Mouse (Mus musculus) fibroblast of lung, adult 2 months (primary cell): ENCODE data around the gene Rad23a.

Source experiments
- DNase-seq: peaks from one replicate; pipeline ENCODE4 v3.0.0-alpha.2; 2011; ENCODE audit warnings: low read depth

The Rad23a gene

DNA sequence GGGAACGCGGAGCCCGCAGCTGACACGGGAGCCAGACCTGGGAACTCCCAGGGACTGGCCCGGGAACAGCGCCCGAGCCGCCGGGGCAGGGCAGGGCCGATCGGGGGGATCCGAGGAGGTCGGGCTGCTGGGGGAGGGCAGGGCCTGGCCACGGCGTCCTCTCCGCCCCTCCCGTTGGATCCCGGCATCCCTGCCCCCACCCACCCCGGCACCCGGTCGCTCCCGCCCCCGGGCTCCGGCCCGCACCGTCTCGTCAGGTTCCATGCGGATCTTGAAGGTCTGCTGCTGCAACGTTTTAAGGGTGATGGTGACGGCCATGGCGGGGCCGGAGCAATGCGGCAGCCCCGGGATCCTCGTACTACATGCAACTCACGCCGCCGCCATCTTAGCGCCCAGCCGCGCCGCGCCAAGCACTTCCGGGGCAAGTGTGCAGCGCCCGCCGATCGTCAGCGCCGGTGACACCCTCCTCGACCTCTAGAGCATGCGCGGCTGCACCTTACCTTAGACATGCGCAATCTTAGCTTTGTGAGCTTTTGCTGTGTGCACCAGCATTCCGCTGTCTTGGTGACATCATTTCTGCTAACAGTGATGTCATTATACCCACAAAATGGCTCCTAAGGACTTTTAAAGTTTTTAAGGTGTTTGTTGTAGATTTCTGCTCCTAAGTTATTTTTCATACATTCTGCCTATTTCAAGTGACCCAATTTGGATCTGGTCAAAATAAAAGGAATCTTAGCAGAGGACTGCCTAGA, at the start of gene Rad23a:
TSS of gene Rad23a (minus strand) at position 418 of the 752 bp plus-strand sequence.
- DNase-seq, result peak; percentile 90

DNA sequence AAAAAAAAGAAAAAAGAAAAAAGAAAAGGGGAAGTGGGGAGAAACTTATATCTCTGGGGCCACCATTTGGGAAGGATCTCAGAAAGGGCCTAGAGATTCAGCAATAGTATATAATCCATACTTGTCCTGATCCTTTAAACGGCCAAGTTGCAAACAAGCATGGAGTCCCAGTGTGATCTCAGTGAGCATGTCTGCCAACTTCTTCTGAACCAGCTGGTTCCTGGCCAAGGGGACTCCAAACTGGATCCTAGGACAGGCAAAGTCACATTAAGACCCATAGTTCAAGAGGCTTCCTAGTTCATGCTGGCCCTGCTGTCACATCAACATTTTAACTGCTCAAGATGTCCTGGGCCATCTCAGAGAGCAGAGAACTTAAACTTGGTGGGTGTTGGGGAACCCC, 48.7 kb upstream of the Rad23a start:
- no peak for DNase-seq

DNA sequence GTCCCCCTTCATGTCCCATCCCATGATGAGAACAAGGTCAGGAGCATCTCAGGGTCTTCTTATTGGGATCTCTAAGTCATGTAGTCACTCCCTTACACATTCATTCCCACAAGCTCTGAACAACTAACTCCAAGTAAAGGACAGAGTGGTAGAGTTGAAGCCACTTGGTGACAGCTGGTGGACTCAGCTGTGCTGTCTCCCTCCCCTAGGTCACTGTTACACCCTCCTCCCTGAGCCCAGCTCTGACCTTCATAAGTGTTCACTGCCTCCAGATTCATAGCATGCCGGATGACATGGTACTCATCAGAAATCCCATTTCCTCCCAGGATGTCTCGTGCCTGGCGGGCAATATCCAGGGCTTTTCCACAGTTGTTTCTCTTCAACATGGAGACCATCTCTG, 47.8 kb upstream of the Rad23a start:
- DNase-seq, result no peak

DNA sequence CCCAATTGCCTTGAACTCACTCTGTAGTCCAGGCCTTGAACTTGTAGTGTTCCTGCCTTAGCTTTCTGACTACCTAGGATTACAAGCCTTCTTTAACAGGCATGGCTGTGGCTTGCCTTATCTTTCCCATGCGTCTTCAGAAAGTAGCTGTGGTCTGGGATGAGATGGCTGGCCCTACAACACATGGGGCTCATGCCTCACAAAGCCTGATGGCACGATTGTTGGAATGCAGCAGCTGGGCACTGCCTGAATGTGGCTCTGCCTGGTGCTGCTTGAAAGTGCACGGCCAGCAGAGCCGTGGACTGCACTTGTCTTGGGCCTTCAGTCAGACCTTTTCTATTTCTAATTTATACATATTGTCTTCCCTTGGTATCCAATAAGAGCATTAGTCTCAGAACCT, 44.3 kb upstream of the Rad23a start:
- no peak for DNase-seq

DNA sequence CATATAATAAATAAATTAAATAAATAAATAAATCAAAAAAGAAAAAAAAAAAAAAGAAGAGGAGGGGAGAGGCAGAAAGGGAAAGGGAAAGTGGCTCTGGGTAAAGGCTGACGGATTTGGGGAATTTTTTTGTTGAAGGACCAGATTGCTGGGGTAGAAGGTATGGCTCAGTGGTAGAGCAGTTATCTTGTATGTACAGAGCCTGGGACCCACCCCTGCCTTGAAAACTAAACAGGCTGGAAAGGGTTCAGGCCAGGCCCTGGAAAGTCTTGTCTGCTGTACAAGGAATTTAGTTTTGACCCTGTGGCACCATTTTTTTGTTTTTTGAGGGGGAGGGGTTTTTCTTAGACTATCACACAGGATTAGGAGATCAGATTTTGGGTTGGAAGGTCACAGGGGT, 38.5 kb upstream of the Rad23a start:
- no peak for DNase-seq

DNA sequence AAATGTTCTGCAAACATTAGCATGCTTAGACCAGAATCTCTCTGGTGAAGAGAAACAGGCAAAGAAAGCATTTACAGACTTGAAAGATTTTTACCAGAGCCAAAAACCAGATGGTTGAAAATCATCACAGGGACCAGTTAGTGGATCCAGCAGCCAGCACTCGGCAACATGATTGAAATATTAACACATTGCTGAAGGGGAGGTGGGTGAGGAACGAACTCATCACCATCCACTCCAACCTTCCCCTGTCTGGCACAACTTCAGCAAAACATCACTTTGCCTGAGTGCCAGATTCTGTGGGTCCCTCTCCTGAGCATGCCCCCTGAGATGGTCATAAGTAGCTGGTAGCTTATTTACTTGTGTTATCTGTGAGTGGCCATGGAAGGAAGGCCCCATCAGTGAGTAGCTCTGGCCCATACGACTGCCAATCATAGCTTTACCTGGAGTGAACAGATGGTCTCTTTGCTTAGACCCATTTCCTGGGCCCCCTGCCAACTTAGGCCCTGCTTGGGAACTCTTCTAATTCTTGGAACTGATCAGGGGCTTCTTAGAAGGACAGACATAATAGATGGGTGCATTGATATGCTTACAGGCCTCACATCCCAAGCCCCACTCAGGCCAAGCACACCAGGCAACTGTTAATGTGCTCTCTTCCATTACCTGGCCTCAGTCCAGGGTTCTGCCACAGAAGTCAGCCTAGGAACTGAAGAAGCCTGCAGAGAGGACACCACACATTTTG, 37.0 kb upstream of the Rad23a start:
- no peak for DNase-seq

DNA sequence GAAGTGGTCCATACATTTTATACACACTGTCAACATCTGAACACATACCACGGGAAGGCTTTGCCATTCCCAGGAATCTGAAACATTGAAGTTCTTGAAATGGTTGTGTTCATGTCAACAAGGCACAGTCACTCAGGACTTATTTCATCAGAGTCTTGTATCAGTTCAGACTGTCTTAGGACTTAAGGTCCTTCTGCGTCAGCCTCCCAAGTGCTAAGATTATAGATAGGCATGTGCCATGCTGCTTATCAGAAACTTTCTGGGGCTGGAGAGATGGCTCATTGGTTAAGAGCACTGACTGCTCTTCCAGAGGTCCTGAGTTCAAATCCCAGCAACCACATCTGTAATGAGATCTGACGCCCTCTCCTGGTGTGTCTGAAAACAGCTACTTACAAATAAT, 33.9 kb upstream of the Rad23a start:
- no peak for DNase-seq

DNA sequence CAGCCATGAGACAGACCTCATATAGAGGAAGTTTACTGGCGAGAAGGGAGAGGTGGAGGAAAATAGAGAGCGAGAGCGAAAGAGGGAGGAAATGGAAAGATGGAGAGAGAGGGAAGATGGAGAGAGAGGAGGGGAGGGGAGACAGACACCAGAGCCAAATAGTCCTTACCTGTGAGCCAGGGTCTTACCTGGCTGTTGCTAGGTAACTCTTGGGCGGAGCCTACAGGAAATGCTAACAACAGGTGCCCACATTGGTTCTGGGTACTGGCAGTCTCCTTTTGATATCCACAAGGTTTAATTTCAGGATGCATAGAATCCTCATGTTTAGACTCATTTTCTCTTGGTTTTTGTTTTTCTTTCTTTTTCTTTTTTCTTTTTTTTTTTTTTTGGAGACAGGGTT, 32.6 kb upstream of the Rad23a start:
- no peak for DNase-seq

DNA sequence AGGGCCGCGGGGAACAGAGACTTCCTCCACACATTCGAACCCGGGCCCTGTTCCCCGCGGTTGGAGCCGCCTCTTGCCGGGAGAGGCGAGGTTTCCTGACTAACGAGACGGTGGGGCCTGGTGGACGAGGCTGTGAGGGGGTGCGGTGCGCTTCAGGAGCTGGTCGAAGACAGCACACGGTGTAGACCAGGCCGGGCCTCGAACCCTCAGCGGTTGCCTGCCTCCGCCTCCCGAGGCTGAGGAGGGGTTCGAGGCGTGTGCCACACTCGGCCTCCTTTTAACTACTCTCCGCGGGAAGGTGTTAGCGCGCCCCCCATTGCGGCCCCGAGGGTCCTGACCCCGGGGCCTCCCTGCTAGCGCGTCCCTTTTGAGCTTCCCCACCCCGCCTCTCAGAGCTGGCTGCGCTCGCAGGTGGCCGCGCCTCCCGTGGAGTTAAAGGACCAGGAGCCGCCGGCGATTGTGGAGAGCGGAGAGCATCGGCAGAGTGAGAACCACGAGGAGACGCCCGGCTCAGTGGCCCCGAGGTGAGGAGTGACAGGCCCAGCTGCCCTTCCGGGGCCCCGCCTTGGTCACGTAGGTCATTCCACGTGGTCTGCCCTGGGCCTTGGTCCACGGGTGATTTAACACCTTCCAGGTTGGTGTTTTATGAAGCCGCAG, 32.0 kb upstream of the Rad23a start:
- DNase-seq, result no peak

DNA sequence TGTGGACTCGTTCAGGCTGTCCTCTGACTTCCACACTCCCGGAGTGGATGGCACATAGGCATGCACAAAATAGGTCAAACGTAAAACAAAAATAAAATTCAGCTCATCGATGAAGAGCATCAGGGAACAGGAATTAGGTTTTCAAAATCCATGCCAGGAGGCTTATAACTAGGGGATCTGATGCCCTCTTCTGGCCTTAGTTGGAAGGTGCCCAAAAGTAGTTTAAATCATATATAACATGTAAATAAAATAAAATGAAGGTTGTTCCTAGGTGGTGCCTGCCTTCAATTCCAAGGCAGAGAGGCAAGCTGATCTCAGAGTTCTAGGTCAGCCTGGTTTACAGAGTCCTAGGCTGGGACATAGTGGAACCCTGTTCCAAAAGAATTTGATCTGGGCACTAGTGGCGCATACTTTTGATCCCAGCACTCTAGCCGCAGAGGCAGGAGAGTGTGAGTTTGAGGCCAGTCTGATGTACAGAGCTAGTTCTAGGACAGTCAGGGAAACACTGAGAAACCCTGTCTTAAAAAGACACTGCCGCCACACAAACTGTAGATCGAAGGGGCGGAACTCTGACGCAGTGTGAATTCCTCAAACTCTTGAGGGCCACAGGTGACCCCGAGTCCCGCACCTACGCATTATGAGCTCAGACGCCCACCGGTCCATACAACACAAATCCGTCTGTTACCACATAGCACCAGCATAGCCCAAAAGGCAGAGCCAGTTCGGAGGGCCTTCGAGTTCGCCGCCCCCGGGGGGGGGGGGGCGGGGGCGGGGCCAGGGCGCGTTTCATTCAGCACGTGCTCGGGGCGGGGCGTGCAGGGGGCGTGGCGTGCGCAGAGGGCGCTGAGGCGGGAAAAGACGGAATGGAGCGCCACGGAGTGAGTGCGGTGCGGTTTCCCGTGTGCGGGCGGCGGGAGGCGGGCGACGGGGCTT, 31.2 kb upstream of the Rad23a start, which contains the start of gene Syce2:
TSS of gene Syce2 (plus strand) at position 736 of the 933 bp plus-strand sequence.
- no peak for DNase-seq

DNA sequence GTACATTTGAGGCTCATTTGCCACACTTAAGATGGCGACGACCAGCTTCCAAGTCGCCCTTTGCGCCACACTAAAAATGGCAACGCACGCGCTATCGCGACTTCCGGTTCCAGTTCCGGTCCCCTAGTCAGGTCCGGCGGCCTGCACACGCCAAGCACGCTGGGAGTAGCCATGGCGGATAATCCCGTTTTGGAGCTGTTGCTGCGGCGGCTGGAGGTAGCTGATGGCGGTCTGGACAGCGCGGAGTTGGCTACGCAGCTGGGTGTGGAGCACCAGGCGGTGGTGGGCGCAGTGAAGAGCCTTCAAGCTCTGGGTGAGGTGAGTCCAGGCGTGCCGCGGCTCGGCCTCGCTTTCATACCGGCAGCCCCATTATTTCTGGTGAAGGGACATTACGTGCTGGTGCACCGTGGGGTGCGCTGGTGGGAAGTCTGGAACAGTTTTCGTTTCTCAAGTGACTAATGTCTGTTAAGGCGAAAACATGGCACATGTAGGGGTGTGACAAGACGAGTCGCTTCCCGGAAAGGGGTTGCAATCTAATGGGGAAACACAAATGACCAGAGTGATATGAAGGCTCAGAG, 16.5 kb upstream of the Rad23a start, which contains the start of gene Farsa:
TSS of gene Farsa (plus strand) at position 126 of the 578 bp plus-strand sequence.
- peak; percentile 86 for DNase-seq

DNA sequence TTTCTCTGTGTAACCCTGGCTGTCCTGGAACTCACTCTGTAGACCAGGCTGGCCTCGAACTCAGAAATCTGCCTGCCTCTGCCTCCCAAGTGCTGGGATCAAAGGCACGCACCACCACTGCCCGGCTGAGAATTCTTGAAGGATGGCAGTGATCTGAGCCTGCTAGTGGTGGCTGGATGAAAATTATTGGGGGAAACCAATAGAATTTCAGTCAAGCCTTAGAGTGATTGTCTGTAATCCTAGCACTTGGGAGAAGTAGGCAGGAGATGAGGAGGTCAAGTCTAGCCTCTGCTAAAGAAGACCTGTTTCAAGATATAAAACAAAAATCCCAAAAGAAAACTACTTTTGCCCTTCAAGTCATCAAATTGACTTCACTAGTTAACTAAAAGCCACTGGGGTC, 16.0 kb upstream of the Rad23a start:
- DNase-seq, result no peak

DNA sequence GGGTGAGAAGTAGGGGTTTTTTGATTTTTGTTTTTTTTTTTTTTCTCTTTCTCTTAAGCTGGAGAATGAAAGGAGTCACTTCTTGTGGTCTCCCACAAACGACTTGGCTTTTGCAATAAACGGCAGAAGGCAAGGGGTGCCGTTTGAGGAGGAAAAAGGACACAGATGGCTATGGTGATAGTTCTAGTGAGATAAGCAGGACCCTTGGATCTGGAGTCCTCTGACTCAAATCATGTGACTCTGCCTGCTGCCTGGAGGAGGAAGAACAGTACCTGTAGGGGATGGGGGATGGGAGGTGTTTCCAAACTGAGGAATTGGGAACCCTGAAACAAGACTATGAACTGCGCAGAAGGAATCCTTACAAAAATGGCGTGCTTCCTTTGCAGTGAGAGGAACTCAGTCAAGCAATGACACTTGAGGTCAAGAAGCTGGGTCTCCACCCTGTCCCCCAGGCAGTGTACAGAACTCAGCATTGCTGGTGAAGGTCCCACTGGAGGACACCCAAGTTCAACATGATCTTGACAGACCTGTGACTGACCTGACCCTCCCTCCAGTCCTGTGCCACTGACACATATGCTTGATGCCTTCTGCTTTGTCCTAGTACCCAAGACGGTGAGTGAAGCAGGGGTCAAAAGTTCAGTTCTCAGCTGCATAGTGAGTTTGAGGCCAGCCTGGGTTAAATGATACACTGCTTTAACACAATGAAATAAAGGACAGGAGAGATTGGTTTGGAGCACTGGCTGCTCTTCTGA, 7.4 kb upstream of the Rad23a start:
- no peak for DNase-seq

DNA sequence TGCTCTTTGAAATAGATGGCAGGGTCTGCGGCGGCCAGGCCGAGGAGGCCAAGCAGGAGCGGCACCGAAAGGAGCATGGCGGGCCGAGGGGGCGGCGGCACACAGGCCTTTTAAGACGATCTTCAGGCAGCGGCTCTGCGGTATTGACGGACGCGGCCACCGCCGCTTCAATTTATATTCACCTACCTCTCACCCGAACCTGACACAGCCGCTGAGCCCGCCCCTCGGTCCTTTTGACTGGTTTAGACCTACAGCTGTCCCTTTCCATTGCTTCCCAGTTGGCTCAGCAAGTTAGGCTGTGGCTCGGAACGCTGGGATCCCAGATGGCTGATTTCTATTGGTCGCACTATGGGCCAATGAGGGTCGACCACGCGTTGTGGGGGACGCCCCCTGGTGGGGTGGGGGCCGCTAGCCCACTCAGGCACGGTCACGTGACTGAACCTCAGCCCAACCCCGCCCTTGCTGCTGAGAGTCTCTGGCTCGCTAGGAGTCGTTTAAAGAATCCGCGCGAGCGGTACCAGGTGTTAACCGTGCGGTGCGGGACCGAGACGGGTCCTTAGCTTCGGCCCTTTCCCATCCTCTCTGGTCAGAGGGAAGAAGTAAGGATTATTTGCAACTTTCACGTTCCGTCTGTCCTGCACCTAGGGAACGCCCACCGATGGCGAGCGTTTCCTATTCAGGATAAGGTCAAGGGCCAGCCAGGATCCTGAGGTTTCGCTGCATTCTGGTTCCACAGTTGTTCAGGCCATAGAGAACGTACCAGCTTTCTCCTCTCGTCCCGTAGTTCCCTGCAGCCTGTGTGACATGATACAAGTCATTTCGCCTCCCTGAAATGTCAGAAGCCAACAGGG, 6.5 kb upstream of the Rad23a start, which contains the start of gene Calr:
TSS of gene Calr (minus strand) at position 213 of the 851 bp plus-strand sequence.
- DNase-seq, result peak; percentile 100

DNA sequence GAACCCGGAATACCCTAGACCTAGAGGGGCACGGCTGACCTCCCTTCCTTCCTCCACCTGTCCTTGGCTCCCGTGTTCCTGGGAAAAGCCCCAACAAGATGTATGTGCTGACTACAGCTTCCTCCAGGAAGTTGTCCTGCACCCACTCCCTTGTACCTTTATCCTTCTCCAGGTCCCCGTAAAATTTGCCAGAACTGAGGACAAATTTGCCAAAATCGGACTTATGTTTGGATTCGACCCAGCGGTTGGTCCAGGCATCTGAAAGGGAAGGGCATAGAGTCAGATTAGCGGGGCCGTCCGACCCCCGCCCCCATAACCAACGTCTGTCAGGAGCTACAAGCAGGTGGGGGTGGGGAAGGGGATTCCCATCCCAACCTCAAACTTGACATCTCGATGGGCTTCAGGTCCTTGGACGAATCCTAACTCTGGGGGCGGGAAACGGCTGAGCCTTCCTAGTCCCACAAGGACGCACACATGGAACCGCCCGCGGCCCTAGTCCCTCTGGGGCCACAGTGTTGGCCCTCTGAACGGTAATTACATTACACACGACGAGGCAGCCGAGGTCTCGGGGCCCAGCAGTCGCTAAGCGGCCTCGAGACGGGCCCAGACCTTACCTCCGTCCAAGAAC, 5.7 kb upstream of the Rad23a start:
- DNase-seq, result no peak

DNA sequence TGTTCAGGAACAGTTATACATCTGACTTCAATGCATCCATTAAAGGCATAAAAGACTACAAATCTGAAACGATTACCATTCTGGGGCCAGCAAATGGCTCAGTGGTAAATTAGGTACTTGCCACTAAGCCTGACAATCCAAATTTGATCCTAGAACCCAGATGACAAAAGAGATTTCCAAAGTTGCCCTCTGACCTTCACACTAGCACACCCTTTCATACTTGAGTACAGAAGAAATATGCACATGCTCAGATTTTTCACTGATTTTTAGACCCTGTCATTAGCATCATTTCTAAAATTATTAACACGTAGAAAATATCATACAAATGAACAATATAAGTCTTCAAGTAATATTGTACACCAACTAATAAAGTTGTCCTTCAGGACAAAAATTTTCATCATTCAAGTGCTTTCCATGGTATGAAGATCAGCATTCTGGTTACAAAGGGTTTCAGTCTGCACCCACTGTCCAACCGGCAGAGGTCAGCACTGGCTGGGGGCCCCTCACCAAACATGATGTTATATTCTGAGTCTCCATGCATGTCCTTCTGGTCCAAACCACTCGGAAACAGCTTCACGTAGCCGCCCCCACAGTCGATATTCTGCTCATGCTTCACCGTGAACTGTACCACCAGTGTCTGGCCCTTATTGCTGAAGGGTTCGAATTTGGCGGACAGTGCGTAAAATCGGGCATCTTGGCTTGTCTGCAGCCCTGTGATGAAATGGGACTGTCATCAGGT, 5.1 kb upstream of the Rad23a start:
- DNase-seq, result no peak

DNA sequence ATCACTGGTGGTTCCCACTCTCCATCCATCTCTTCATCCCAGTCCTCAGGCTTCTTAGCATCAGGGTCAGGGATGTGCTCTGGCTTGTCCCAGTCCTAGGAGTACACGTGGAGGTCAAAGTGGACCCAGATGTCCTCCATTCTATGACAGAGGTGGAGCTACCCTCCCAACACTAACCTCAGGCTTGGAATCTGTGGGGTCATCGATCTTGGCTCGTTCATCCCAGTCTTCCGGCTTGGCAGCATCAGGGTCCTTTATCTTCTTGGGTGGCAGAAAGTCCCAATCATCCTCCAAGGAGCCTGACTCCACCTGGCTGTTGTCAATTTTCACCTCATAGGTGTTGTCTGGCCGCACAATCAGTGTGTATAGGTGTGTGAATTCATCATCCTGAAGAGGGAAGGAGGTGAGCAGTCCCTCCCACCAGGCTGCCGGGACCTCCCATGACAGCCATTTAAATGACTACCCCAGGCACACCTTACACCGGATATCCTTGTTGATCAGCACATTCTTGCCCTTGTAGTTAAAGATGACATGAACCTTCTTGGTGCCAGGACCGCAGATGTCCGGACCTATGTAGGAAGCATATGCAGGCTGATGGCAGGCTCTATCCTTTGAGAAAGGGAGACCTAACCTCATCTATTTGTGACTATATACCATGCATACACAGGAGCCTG, 4.1 kb upstream of the Rad23a start:
- DNase-seq, result no peak

DNA sequence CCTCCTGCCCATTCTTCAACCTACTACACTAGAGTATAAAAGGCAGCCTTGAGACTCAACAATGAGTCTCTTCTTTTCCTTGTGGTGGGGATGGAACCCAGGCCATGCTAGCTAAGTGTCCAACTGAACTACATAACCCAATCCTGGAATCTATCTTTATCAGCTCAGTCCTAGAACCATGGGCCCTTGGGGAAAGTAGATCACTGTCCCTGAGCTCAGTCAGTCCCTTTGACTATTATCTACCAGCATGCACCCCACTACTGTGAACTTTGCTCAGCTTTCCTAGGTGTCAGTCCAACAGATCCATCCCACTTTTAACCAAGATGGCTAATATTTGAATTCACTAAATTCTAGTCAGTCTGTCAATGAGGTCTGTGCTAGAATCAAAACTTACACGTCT, 1.0 kb upstream of the Rad23a start:
- no peak for DNase-seq
